Mouse (Mus musculus) spleen, postnatal 0 days (tissue): Measurements from ENCODE around the gene Stfa1. TPM values are rescaled to one million over a fixed set of nuclear protein-coding genes. Genes with fewer than 3 reads are reported as not detected.

Experiments used
- polyA plus RNA-seq: library from polyadenylated mRNA; unstranded; fragments of >200 nt; fragmentation: Nextera tagmentation; extraction: Ambion mirVana; gene quantifications from 2 replicates; pipeline ENCODE4 v1.2.1, GENCODE M21; 2015

Stfa1 gene
- polyA plus RNA-seq: 2,161 and 2,883 TPM in 2 replicates

DNA sequence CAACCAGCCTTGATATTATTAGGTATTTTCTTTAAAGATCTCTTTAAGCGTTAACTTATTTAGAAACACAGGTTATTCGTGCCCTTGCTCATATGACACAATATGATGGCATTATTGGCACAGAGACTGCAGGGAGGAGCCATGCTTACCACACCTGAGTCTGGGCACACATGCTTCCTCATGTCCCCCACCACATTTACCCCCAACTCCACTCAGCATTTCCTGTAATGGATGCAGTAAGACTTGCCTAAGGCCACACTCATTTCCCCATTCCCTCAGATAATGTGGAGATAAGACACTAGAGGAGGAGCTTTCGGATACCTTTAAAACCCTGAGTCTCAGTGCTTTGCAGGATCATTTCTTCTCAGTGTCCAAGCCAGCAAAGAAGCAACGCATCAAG lies at the start of gene Stfa1:
Stfa1 (plus strand) TSS at position 156 of the 400 bp plus-strand sequence.

GRCm38 (mm10) chr16:36334232-36334631 lies 57.5 kb downstream of the Stfa1 start, which contains the start of gene BC117090:
Gene BC117090 (minus strand): TSS chr16:36334332.

Other genes starting within 250 kb of the Stfa1 start
- gene Wdr5b, start 235.8 kb upstream of the Stfa1 start, polyA plus RNA-seq: 4.4 and 4.8 TPM in 2 replicates
- 156 and 159 TPM in 2 replicates for gene Fam162a, start 205.4 kb upstream of the Stfa1 start, polyA plus RNA-seq
- gene Ccdc58, start 205.3 kb upstream of the Stfa1 start, polyA plus RNA-seq: 42.3 and 45.4 TPM in 2 replicates
- 0.08 and 0.23 TPM in 2 replicates for gene Csta1, start 145.7 kb upstream of the Stfa1 start, polyA plus RNA-seq
- gene Stfa2l1, start 120.1 kb upstream of the Stfa1 start, polyA plus RNA-seq: 634 and 837 TPM in 2 replicates
- gene Gm5483, start 92.7 kb upstream of the Stfa1 start, polyA plus RNA-seq: 1,313 and 1,703 TPM in 2 replicates
- 55.9 and 65.7 TPM in 2 replicates for gene Gm5416, start 66.5 kb upstream of the Stfa1 start, polyA plus RNA-seq
- gene 2010005H15Rik, start 55.5 kb upstream of the Stfa1 start, polyA plus RNA-seq: 394 and 475 TPM in 2 replicates
- gene BC117090, start 57.4 kb downstream of the Stfa1 start, polyA plus RNA-seq: 18.7 and 20.5 TPM in 2 replicates
- gene BC100530, start 90.8 kb downstream of the Stfa1 start, polyA plus RNA-seq: 1,785 and 2,465 TPM in 2 replicates
- gene Stfa2, start 131.5 kb downstream of the Stfa1 start, polyA plus RNA-seq: 508 and 698 TPM in 2 replicates
- gene Stfa3, start 178.4 kb downstream of the Stfa1 start, polyA plus RNA-seq: 471 and 625 TPM in 2 replicates